In genomic region chr11:97797369-97798082, GRCm38 (mm10) we compare ENCODE assay signal across 11 mouse cellular contexts. TPM values are rescaled to one million over a fixed set of nuclear protein-coding genes. Genes with fewer than 3 reads are reported as not detected.
DNase-seq lines count a peak whose midpoint lies in the region; ATAC-seq lines count a peak whose summit lies in the region.
"Had no signal": no experiment of that assay in that cellular context is flagged by ENCODE, and none has a peak within 500 bp of the region (broad histone marks: within the 10 kb centered on the region; RNA-seq: fewer than 3 reads in every experiment).

No protein-coding gene starts in this region.

- H3K9ac ChIP-seq in neural tube, embryonic 13.5 days, result no peak overlapping the region

- no peak overlapping the region for H3K27ac ChIP-seq in neural tube, embryonic 13.5 days (replicated peaks)
- no peak overlapping the region for H3K27ac ChIP-seq in limb, embryonic 10.5 days

- WGBS in neural tube, embryonic 13.5 days, result 57% methylated on average over 15 of the region's 15 CpGs
- 57% methylated on average over 15 of the region's 15 CpGs for WGBS in limb, embryonic 10.5 days

- intact Hi-C loops in gastrocnemius, postnatal 14 days (cut with DNase I; ENCODE audit: low total_unique reads), result loop anchor here (5.0 kb wide), 1 partner anchor 80 kb away; no protein-coding TSS in a partner anchor

- H3K4me1 ChIP-seq in neural tube, embryonic 13.5 days (replicated peaks), result peaks cover 20% of the 10 kb centered on the region
- peaks cover 36% of the 10 kb centered on the region for H3K4me1 ChIP-seq in limb, embryonic 10.5 days

- H3K36me3 ChIP-seq in neural tube, embryonic 13.5 days, result no peaks in the 10 kb centered on the region
- no peaks in the 10 kb centered on the region; the same call in 1 of the 2 replicates for H3K36me3 ChIP-seq in limb, embryonic 10.5 days

- DNase-seq in gastrocnemius, adult 18-20 months (ENCODE audit: low spot score), result peak; percentile 62
- no peak for DNase-seq in gastrocnemius, postnatal 14 days
- no peak for DNase-seq in neural tube, embryonic 10.5 days (ENCODE audit: extremely low spot score, low spot score)
- no peak for DNase-seq in limb, embryonic 10.5 days (ENCODE audit: low spot score)
- peak; percentile 75 for DNase-seq in skeletal muscle tissue, adult 2 months (ENCODE audit: low read depth, low spot score)
- DNase-seq in frontal cortex, postnatal 25 days (ENCODE audit: low spot score in 2 of 2), result no peak
- no peak for DNase-seq in thymus, postnatal 25 days

- H3K4me2 ChIP-seq in neural tube, embryonic 13.5 days, result peak overlapping the region; percentile 63; the same call in 1 of the 2 replicates

- 0 out of 2 replicates have a peak overlapping the region, but pooled peaks have one; percentile 91 for H3K4me3 ChIP-seq in neural tube, embryonic 13.5 days
- H3K4me3 ChIP-seq in limb, embryonic 10.5 days, result peak overlapping the region; percentile 74

- no peaks in the 10 kb centered on the region for H3K27me3 ChIP-seq in neural tube, embryonic 13.5 days
- no peaks in the 10 kb centered on the region for H3K27me3 ChIP-seq in limb, embryonic 10.5 days (ENCODE audit: low read depth, poor library complexity, severe bottlenecking)
- H3K27me3 ChIP-seq: megakaryocyte, embryonic 14.5 days had no signal

- ATAC-seq in neural tube, embryonic 13.5 days (ENCODE audit: low read depth), result no peak

- no peaks in the 10 kb centered on the region for H3K9me3 ChIP-seq in neural tube, embryonic 13.5 days
- no peaks in the 10 kb centered on the region for H3K9me3 ChIP-seq in limb, embryonic 10.5 days (replicated peaks)
- H3K9me3 ChIP-seq: G1E; megakaryocyte, embryonic 14.5 days had no signal

RNA-seq across cellular contexts. Expression of gene Lasp1, which starts 1.3 kb away (rescaled TPM):
- total RNA-seq in gastrocnemius, adult 18-20 months (2021), result 10 to 100 TPM; 10.0 to 19.2 TPM
- total RNA-seq in gastrocnemius, postnatal 14 days (2021), result 10 to 100 TPM; 29.9 to 39.5 TPM
- 114 and 123 TPM in 2 replicates for polyA plus RNA-seq in neural tube, embryonic 13.5 days (2015; fragmentation: Nextera tagmentation; extraction: Ambion mirVana)
- 90.0 and 110 TPM in 2 replicates for polyA plus RNA-seq in limb, embryonic 10.5 days (2016; fragmentation: Nextera tagmentation; extraction: Ambion mirVana)

RNA-seq across cellular contexts. Expression of gene Rpl23, which starts 15.3 kb away (rescaled TPM):
- total RNA-seq in gastrocnemius, adult 18-20 months (2021), result 100 to 1,000 TPM; 426 to 450 TPM
- total RNA-seq in gastrocnemius, postnatal 14 days (2021), result 100 to 1,000 TPM; 607 to 676 TPM
- 351 and 415 TPM in 2 replicates for polyA plus RNA-seq in neural tube, embryonic 13.5 days (2015; fragmentation: Nextera tagmentation; extraction: Ambion mirVana)
- polyA plus RNA-seq in limb, embryonic 10.5 days (2016; fragmentation: Nextera tagmentation; extraction: Ambion mirVana), result 449 and 506 TPM in 2 replicates

RNA-seq across cellular contexts. Expression of gene 1700001P01Rik, which starts 21.8 kb away (rescaled TPM):
- total RNA-seq in gastrocnemius, adult 18-20 months (2021), result not detected
- not detected for total RNA-seq in gastrocnemius, postnatal 14 days (2021)
- polyA plus RNA-seq in neural tube, embryonic 13.5 days (2015; fragmentation: Nextera tagmentation; extraction: Ambion mirVana), result 0.67 TPM in 1 of 2 replicates, not detected in the other
- polyA plus RNA-seq in limb, embryonic 10.5 days (2016; fragmentation: Nextera tagmentation; extraction: Ambion mirVana), result 0.43 and 0.74 TPM in 2 replicates
- polyA plus RNA-seq: small intestine, adult 2 months had no signal

RNA-seq across cellular contexts. Expression of gene Cwc25, which starts 31.2 kb away (rescaled TPM):
- total RNA-seq in gastrocnemius, adult 18-20 months (2021), result 1 to 10 TPM; 5.2 to 5.9 TPM
- total RNA-seq in gastrocnemius, postnatal 14 days (2021), result 1 to 10 TPM; 6.0 to 6.7 TPM
- polyA plus RNA-seq in neural tube, embryonic 13.5 days (2015; fragmentation: Nextera tagmentation; extraction: Ambion mirVana), result 18.8 and 19.1 TPM in 2 replicates
- polyA plus RNA-seq in limb, embryonic 10.5 days (2016; fragmentation: Nextera tagmentation; extraction: Ambion mirVana), result 17.8 and 21.6 TPM in 2 replicates

RNA-seq across cellular contexts. Expression of gene B230217C12Rik, which starts 43.1 kb away (rescaled TPM):
- under 1 TPM; 0.19 to 0.34 TPM for total RNA-seq in gastrocnemius, adult 18-20 months (2021)
- 1 to 10 TPM in 1 of 2 experiments, under 1 TPM in 1; 0.84 to 1.5 TPM for total RNA-seq in gastrocnemius, postnatal 14 days (2021)
- polyA plus RNA-seq in neural tube, embryonic 13.5 days (2015; fragmentation: Nextera tagmentation; extraction: Ambion mirVana), result 31.0 and 32.3 TPM in 2 replicates
- 10.9 and 14.0 TPM in 2 replicates for polyA plus RNA-seq in limb, embryonic 10.5 days (2016; fragmentation: Nextera tagmentation; extraction: Ambion mirVana)
- polyA plus RNA-seq: G1E had no signal

Comparison
In these comparisons a context has a peak if more than half of its experiments do, and no peak if none do; other contexts are left out.
1. DNase-seq: peak in gastrocnemius, adult 18-20 months (single experiment) and skeletal muscle tissue, adult 2 months (single experiment); none in gastrocnemius, postnatal 14 days (single experiment), neural tube, embryonic 10.5 days (single experiment), limb, embryonic 10.5 days (single experiment), frontal cortex, postnatal 25 days (0 of 2) and thymus, postnatal 25 days (single experiment).